Mouse (Mus musculus) layer of hippocampus, postnatal 10 days (tissue): Measurements from ENCODE around the gene Pls1. TPM values are rescaled to one million over a fixed set of nuclear protein-coding genes. Genes with fewer than 3 reads are reported as not detected.

Experiments
- DNase-seq, 2 experiments: peaks; one replicate each; pipeline ENCODE4 v3.0.0; 2021; ENCODE audit warnings: low spot score in 2 of 2
- total RNA-seq, 2 experiments: library from RNA; stranded (reverse); gene quantifications; 2 replicates each; pipeline ENCODE4 v1.2.3; 2021

Gene Pls1
- total RNA-seq, 2 experiments from 2014 or later = 3.1 to 3.7 TPM

GRCm38 (mm10) chr9:95805449-95805848 is 39.7 kb downstream of the Pls1 start:
- no peak for DNase-seq

GRCm38 (mm10) chr9:95803783-95804182 is 41.3 kb downstream of the Pls1 start:
- DNase-seq = no peak

GRCm38 (mm10) chr9:95801610-95802451 is 43.3 kb downstream of the Pls1 start:
- DNase-seq = no peak

- no peak for DNase-seq
Observed at GRCm38 (mm10) chr9:95796323-95796722, 48.8 kb downstream of the Pls1 start.

- no peak for DNase-seq
Observed at GRCm38 (mm10) chr9:95795844-95796243, 49.3 kb downstream of the Pls1 start.

- DNase-seq = no peak
Observed at GRCm38 (mm10) chr9:95795077-95795784, 49.9 kb downstream of the Pls1 start.

- no peak for DNase-seq
Observed at GRCm38 (mm10) chr9:95793986-95794744, 50.9 kb downstream of the Pls1 start.

GRCm38 (mm10) chr9:95784888-95785511 is 60.1 kb downstream of the Pls1 start:
- DNase-seq = no peak

- DNase-seq = no peak
Observed at GRCm38 (mm10) chr9:95783646-95784293, 61.3 kb downstream of the Pls1 start.

GRCm38 (mm10) chr9:95771671-95772070 is 73.4 kb downstream of the Pls1 start:
- DNase-seq = no peak

- DNase-seq = no peak
Observed at GRCm38 (mm10) chr9:95763218-95763617, 81.9 kb downstream of the Pls1 start.

- DNase-seq = no peak
Observed at GRCm38 (mm10) chr9:95762228-95762627, 82.9 kb downstream of the Pls1 start.

- no peak for DNase-seq
Observed at GRCm38 (mm10) chr9:95761381-95761780, 83.7 kb downstream of the Pls1 start.

- no peak for DNase-seq
Observed at GRCm38 (mm10) chr9:95750746-95751145, 94.4 kb downstream of the Pls1 start.

GRCm38 (mm10) chr9:95750037-95750511 is 95.0 kb downstream of the Pls1 start, which contains the start of gene Trpc1:
Gene Trpc1 (minus strand): TSS chr9:95750375.
- peak; percentile 72 to 84 for DNase-seq

- DNase-seq = no peak
Observed at GRCm38 (mm10) chr9:95749461-95749928, 95.6 kb downstream of the Pls1 start.

- DNase-seq = no peak
Observed at GRCm38 (mm10) chr9:95747298-95747697, 97.8 kb downstream of the Pls1 start.

GRCm38 (mm10) chr9:95744845-95745613 is 100.1 kb downstream of the Pls1 start:
- DNase-seq = no peak

- DNase-seq = no peak
Observed at GRCm38 (mm10) chr9:95736238-95736637, 108.9 kb downstream of the Pls1 start.

GRCm38 (mm10) chr9:95712574-95712973 is 132.5 kb downstream of the Pls1 start:
- DNase-seq = no peak
